ENCODE assay signal across 8 mouse cellular contexts in genomic region chr2:119477571-119478396, GRCm38 (mm10). TPM values are rescaled to one million over a fixed set of nuclear protein-coding genes. Genes with fewer than 3 reads are reported as not detected.
DNase-seq lines count a peak whose midpoint lies in the region; ATAC-seq lines count a peak whose summit lies in the region.

Gene Ino80 (minus strand): TSS chr2:119477687.

- H3K9ac ChIP-seq in heart, embryonic 13.5 days, result peak within 1 kb of the TSS; percentile 99
- H3K9ac ChIP-seq in liver, embryonic 12.5 days, result peak within 1 kb of the TSS; percentile 98
- peak within 1 kb of the TSS; percentile 94 for H3K9ac ChIP-seq in stomach, embryonic 15.5 days

- peak within 1 kb of the TSS; percentile 98 for H3K4me3 ChIP-seq in brown adipose tissue, adult 24 weeks (ENCODE audit: insufficient read depth, low read depth, low read length)
- peak within 1 kb of the TSS; percentile 96 for H3K4me3 ChIP-seq in heart, embryonic 13.5 days
- peak within 1 kb of the TSS; percentile 98 for H3K4me3 ChIP-seq in liver, embryonic 12.5 days
- H3K4me3 ChIP-seq in stomach, embryonic 15.5 days (replicated peaks), result peak within 1 kb of the TSS; percentile 95

- ATAC-seq in heart, embryonic 13.5 days (ENCODE audit: extremely low read depth, insufficient number of reproducible peaks, low FRiP score, low TSS enrichment), result peak; percentile 86
- peak; percentile 92 for ATAC-seq in liver, embryonic 12.5 days
- ATAC-seq in stomach, embryonic 15.5 days (ENCODE audit: insufficient read depth, low FRiP score, low read depth), result peak; percentile 96

- WGBS in heart, embryonic 13.5 days, result under 1% methylated on average over 68 of the region's 72 CpGs
- WGBS in liver, embryonic 12.5 days (ENCODE audit: insufficient replicate concordance), result under 1% methylated on average over 65 of the region's 72 CpGs
- under 1% methylated on average over 57 of the region's 72 CpGs for WGBS in stomach, embryonic 15.5 days

- no peaks in the 10 kb centered on the region for H3K9me3 ChIP-seq in heart, embryonic 13.5 days
- H3K9me3 ChIP-seq in liver, embryonic 12.5 days (replicated peaks), result no peaks in the 10 kb centered on the region
- no peaks in the 10 kb centered on the region for H3K9me3 ChIP-seq in stomach, embryonic 15.5 days

- no peaks in the 10 kb centered on the region for H3K27me3 ChIP-seq in heart, embryonic 13.5 days (replicated peaks)
- H3K27me3 ChIP-seq in liver, embryonic 12.5 days (replicated peaks), result no peaks in the 10 kb centered on the region
- H3K27me3 ChIP-seq in stomach, embryonic 15.5 days (replicated peaks), result no peaks in the 10 kb centered on the region

- H3K4me1 ChIP-seq in brown adipose tissue, adult 24 weeks (ENCODE audit: control insufficient read depth, insufficient read depth, insufficient read length, low read length), result no peaks in the 10 kb centered on the region
- peaks cover 36% of the 10 kb centered on the region for H3K4me1 ChIP-seq in heart, embryonic 13.5 days
- H3K4me1 ChIP-seq in liver, embryonic 12.5 days, result peaks cover 42% of the 10 kb centered on the region
- 0 out of 2 replicates have a peak, but pooled peaks cover 6% of the 10 kb centered on the region for H3K4me1 ChIP-seq in stomach, embryonic 15.5 days

- peak; percentile 100 for DNase-seq in CD4-positive, CD25-positive, alpha-beta regulatory T cell, adult 2 months (ENCODE audit: low read depth, low spot score)
- DNase-seq in fat pad, adult 2 months (ENCODE audit: extremely low read depth, low read depth, low spot score), result peak; percentile 97
- DNase-seq in kidney, postnatal 10 days, result peak; percentile 100
- peak; percentile 98 to 99 for DNase-seq in natural killer cell, adult 2 months (ENCODE audit: low spot score in 2 of 2)

- H3K4me2 ChIP-seq in heart, embryonic 13.5 days, result peak within 1 kb of the TSS; percentile 86
- H3K4me2 ChIP-seq in liver, embryonic 12.5 days, result peak within 1 kb of the TSS; percentile 94
- H3K4me2 ChIP-seq in stomach, embryonic 15.5 days, result peak within 1 kb of the TSS; percentile 74

- peak within 1 kb of the TSS; percentile 96 for H3K27ac ChIP-seq in brown adipose tissue, adult 24 weeks (replicated peaks; ENCODE audit: low read depth, low read length)
- H3K27ac ChIP-seq in heart, embryonic 13.5 days (replicated peaks), result peak within 1 kb of the TSS; percentile 99
- peak within 1 kb of the TSS; percentile 97 for H3K27ac ChIP-seq in liver, embryonic 12.5 days
- H3K27ac ChIP-seq in stomach, embryonic 15.5 days, result peak within 1 kb of the TSS; percentile 98

- peaks cover 11% of the 10 kb centered on the region for H3K36me3 ChIP-seq in heart, embryonic 13.5 days
- peaks cover 16% of the 10 kb centered on the region; the same call in 1 of the 2 replicates for H3K36me3 ChIP-seq in liver, embryonic 12.5 days
- no peaks in the 10 kb centered on the region for H3K36me3 ChIP-seq in stomach, embryonic 15.5 days

RNA-seq across cellular contexts. Expression of gene Ino80, which starts in this region (rescaled TPM):
- polyA plus RNA-seq in brown adipose tissue, adult 24 weeks (2012; ENCODE audit: insufficient read depth, insufficient read length, missing spikeins), result 5.4 and 5.5 TPM in 2 replicates
- 2.4 and 2.6 TPM in 2 replicates for polyA plus RNA-seq in heart, embryonic 13.5 days (2015; fragmentation: Nextera tagmentation; extraction: Ambion mirVana)
- polyA plus RNA-seq in liver, embryonic 12.5 days (2016; fragmentation: Nextera tagmentation; extraction: Ambion mirVana), result 2.5 and 2.9 TPM in 2 replicates
- 4.0 and 4.2 TPM in 2 replicates for polyA plus RNA-seq in stomach, embryonic 15.5 days (2015; fragmentation: Nextera tagmentation; extraction: Ambion mirVana)

Comparison
In these comparisons a context has a peak if more than half of its experiments do, and no peak if none do; other contexts are left out.
1. Peak in every context shown above with its lines: DNase-seq, ATAC-seq, H3K4me3 ChIP-seq and H3K27ac ChIP-seq.